Comparison of ENCODE assay signal across 27 mouse cellular contexts in the genomic region with DNA sequence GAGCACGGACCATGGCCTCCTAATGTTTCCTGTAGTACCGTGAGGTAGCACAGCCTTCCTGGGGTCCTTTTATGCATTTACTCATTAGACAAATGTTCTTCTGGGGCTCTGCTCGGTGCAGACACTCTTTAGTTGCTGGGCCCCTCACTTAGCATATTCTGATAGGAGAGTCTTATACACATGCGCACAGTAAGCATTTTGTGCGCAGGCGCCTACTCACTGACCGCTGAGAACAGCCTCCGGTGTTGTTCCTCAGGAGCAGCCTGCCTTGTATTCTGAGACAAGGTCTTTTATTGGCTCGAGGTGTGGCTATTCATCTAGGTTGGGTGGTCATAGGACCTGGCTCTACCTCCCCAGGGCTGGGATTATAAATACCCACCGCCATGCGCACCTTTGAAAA. TPM values are rescaled to one million over a fixed set of nuclear protein-coding genes. Genes with fewer than 3 reads are reported as not detected.
DNase-seq lines count a peak whose midpoint lies in the region; TF ChIP-seq lines count a peak whose summit lies in the region.
"Had no signal": no experiment of that assay in that cellular context is flagged by ENCODE, and none has a peak within 500 bp of the region (broad histone marks: within the 10 kb centered on the region; RNA-seq: fewer than 3 reads in every experiment).

No protein-coding gene starts in this region.

- H3K4me1 ChIP-seq in E14TG2a.4 (replicated peaks; ENCODE audit: low read depth, low read length), result peaks cover 26% of the 10 kb centered on the region
- H3K4me1 ChIP-seq in hindbrain, embryonic 10.5 days (replicated peaks), result no peaks in the 10 kb centered on the region
- H3K4me1 ChIP-seq: embryonic facial prominence, embryonic 13.5 days; forebrain, embryonic 12.5 days; forebrain, embryonic 15.5 days; heart, embryonic 13.5 days; hindbrain, embryonic 12.5 days; hindbrain, embryonic 15.5 days had no signal

- H3K27ac ChIP-seq in hindbrain, embryonic 10.5 days, result no peak overlapping the region
- H3K27ac ChIP-seq: embryonic facial prominence, embryonic 10.5 days; embryonic facial prominence, embryonic 13.5 days; forebrain, embryonic 12.5 days; forebrain, embryonic 15.5 days; gastrocnemius, adult 2 months; heart, adult 2 months; heart, embryonic 10.5 days; heart, embryonic 13.5 days; hindbrain, embryonic 12.5 days; hindbrain, embryonic 15.5 days had no signal

- DNase-seq in ES-CJ7 (ENCODE audit: low read depth, low spot score) (peak; percentile 95), ZHBTc4 (ENCODE audit: low read depth, low spot score) (peak; percentile 95)
- DNase-seq in hindbrain, embryonic 10.5 days (ENCODE audit: low spot score), result no peak
- no peak for DNase-seq in embryo, embryonic 10.5 days (ENCODE audit: low spot score)
- no peak for DNase-seq in kidney, postnatal 14 days
- DNase-seq: adrenal gland, postnatal 10 days; cerebellum, adult 11 months; cerebellum, adult 2 months; cerebellum, adult 9-11 months; cerebellum, postnatal 25 days; gastrocnemius, adult 2 months; gastrocnemius, postnatal 25 days; heart, adult 2 months; heart, postnatal 14 days; heart, postnatal 4 days had no signal

- TF ChIP-seq CTCF in E14TG2a.4 (conservative IDR thresholded peaks at IDR 0.05; ENCODE audit: low read length), result no peak

- peak overlapping the region; percentile 58 for H3K4me3 ChIP-seq in E14TG2a.4 (replicated peaks; ENCODE audit: low read length)
- H3K4me3 ChIP-seq in hindbrain, embryonic 10.5 days, result no peak overlapping the region
- H3K4me3 ChIP-seq: embryonic facial prominence, embryonic 10.5 days; embryonic facial prominence, embryonic 13.5 days; erythroblast, embryonic 14.5 days; forebrain, embryonic 12.5 days; forebrain, embryonic 15.5 days; gastrocnemius, adult 2 months; heart, adult 2 months; heart, embryonic 10.5 days; heart, embryonic 13.5 days; hindbrain, embryonic 12.5 days; hindbrain, embryonic 15.5 days had no signal

- WGBS in hindbrain, embryonic 10.5 days, result 92% methylated on average over 11 of the region's 11 CpGs

- peaks cover 11% of the 10 kb centered on the region for H3K27me3 ChIP-seq in E14TG2a.4 (ENCODE audit: insufficient read depth, low read length)
- no peaks in the 10 kb centered on the region for H3K27me3 ChIP-seq in hindbrain, embryonic 10.5 days (ENCODE audit: insufficient read depth, poor library complexity, severe bottlenecking)
- H3K27me3 ChIP-seq: embryonic facial prominence, embryonic 13.5 days; forebrain, embryonic 12.5 days; forebrain, embryonic 15.5 days; heart, embryonic 13.5 days; hindbrain, embryonic 12.5 days; hindbrain, embryonic 15.5 days had no signal

- no peaks in the 10 kb centered on the region for H3K36me3 ChIP-seq in E14TG2a.4 (ENCODE audit: insufficient read depth, low read length)
- H3K36me3 ChIP-seq in hindbrain, embryonic 10.5 days, result no peaks in the 10 kb centered on the region
- H3K36me3 ChIP-seq: embryonic facial prominence, embryonic 10.5 days; embryonic facial prominence, embryonic 13.5 days; forebrain, embryonic 12.5 days; forebrain, embryonic 15.5 days; heart, embryonic 10.5 days; heart, embryonic 13.5 days; hindbrain, embryonic 12.5 days; hindbrain, embryonic 15.5 days had no signal

- no peaks in the 10 kb centered on the region for H3K9me3 ChIP-seq in E14TG2a.4 (ENCODE audit: low read length)
- H3K9me3 ChIP-seq in hindbrain, embryonic 10.5 days, result no peaks in the 10 kb centered on the region
- H3K9me3 ChIP-seq: embryonic facial prominence, embryonic 10.5 days; embryonic facial prominence, embryonic 13.5 days; forebrain, embryonic 12.5 days; forebrain, embryonic 15.5 days; heart, embryonic 10.5 days; hindbrain, embryonic 12.5 days; hindbrain, embryonic 15.5 days had no signal

RNA-seq across cellular contexts. Expression of a gene that starts 16.4 kb away (rescaled TPM):
- 0.66 and 1.2 TPM in 2 replicates for polyA plus RNA-seq in hindbrain, embryonic 10.5 days (2016; fragmentation: Nextera tagmentation; extraction: Ambion mirVana)
- polyA plus RNA-seq: C2C12; CD4-positive, CD25-positive, alpha-beta regulatory T cell, adult 4 months; erythroblast, embryonic 14.5 days had no signal

Comparison
In these comparisons a context has a peak if more than half of its experiments do, and no peak if none do; other contexts are left out.
1. DNase-seq: peak in ES-CJ7 (single experiment) and ZHBTc4 (single experiment); none in hindbrain, embryonic 10.5 days (single experiment), embryo, embryonic 10.5 days (single experiment) and kidney, postnatal 14 days (single experiment).